Mouse (Mus musculus): ENCODE measurements at regions not wholly inside any gene's neighbourhood (a gene's known extent, or its start where the extent isn't known, plus 50 kb on each side); places are given as distances from the start of the nearest gene placed in this dataset.
A peak's percentile ranks its signal among the peaks of the same experiment; 100 is the strongest.

- no peak for DNase-seq (ENCODE audit: low spot score in 2 of 2)
Observed at GRCm38 (mm10) chr9:41498326-41498725, 336.8 kb upstream of the Ubash3b start.

- DNase-seq (ENCODE audit: low spot score in 2 of 2), result no peak
Observed at GRCm38 (mm10) chr9:41490112-41490511, 328.6 kb upstream of the Ubash3b start.

- no peak for DNase-seq (ENCODE audit: low spot score in 2 of 2)
Observed at GRCm38 (mm10) chr9:41488046-41488445, 326.5 kb upstream of the Ubash3b start.

- DNase-seq (ENCODE audit: low spot score in 2 of 2), result no peak
Observed at GRCm38 (mm10) chr9:41483218-41483617, 321.7 kb upstream of the Ubash3b start.

- no peak for DNase-seq (ENCODE audit: low spot score in 2 of 2)
Observed at GRCm38 (mm10) chr9:41481611-41482266, 320.2 kb upstream of the Ubash3b start.

GRCm38 (mm10) chr9:41479854-41480749, 318.6 kb upstream of the Ubash3b start:
- no peak for DNase-seq (ENCODE audit: low spot score in 2 of 2)

GRCm38 (mm10) chr9:41479085-41479484, 317.6 kb upstream of the Ubash3b start:
- DNase-seq (ENCODE audit: low spot score in 2 of 2), result no peak

- no peak for DNase-seq (ENCODE audit: low spot score in 2 of 2)
Observed at GRCm38 (mm10) chr9:41478106-41478848, 316.8 kb upstream of the Ubash3b start.

GRCm38 (mm10) chr9:41475326-41475725, 313.8 kb upstream of the Ubash3b start:
- DNase-seq (ENCODE audit: low spot score in 2 of 2), result no peak

- no peak for DNase-seq (ENCODE audit: low spot score in 2 of 2)
Observed at GRCm38 (mm10) chr9:41474945-41475297, 313.4 kb upstream of the Ubash3b start.

- DNase-seq (ENCODE audit: low spot score in 2 of 2), result peak; percentile 22 to 27
Observed at GRCm38 (mm10) chr9:41474244-41474944, 312.9 kb upstream of the Ubash3b start.

GRCm38 (mm10) chr9:41473506-41473905, 312.0 kb upstream of the Ubash3b start:
- no peak for DNase-seq (ENCODE audit: low spot score in 2 of 2)

GRCm38 (mm10) chr9:41471345-41471744, 309.8 kb upstream of the Ubash3b start:
- DNase-seq (ENCODE audit: low spot score in 2 of 2), result no peak

GRCm38 (mm10) chr9:41470010-41470409, 308.5 kb upstream of the Ubash3b start:
- DNase-seq (ENCODE audit: low spot score in 2 of 2), result no peak

- no peak for DNase-seq (ENCODE audit: low spot score in 2 of 2)
Observed at GRCm38 (mm10) chr9:41469414-41469813, 307.9 kb upstream of the Ubash3b start.

- DNase-seq (ENCODE audit: low spot score in 2 of 2), result no peak
Observed at GRCm38 (mm10) chr9:41464057-41464685, 302.7 kb upstream of the Ubash3b start.

- DNase-seq (ENCODE audit: low spot score in 2 of 2), result peak; percentile 48 to 50
Observed at GRCm38 (mm10) chr9:41461742-41462141, 300.2 kb upstream of the Ubash3b start.

- no peak for DNase-seq (ENCODE audit: low spot score in 2 of 2)
Observed at GRCm38 (mm10) chr9:41460709-41461108, 299.2 kb upstream of the Ubash3b start.

GRCm38 (mm10) chr9:41457003-41457402, 295.5 kb upstream of the Ubash3b start:
- DNase-seq (ENCODE audit: low spot score in 2 of 2), result no peak

- no peak for DNase-seq (ENCODE audit: low spot score in 2 of 2)
Observed at GRCm38 (mm10) chr9:41451738-41452137, 290.2 kb upstream of the Ubash3b start.

- DNase-seq (ENCODE audit: low spot score in 2 of 2), result no peak
Observed at GRCm38 (mm10) chr9:41449233-41449632, 287.7 kb upstream of the Ubash3b start.
